Mouse (Mus musculus): Measurements from ENCODE around the gene Cwc15. TPM values are rescaled to one million over a fixed set of nuclear protein-coding genes. Genes with fewer than 3 reads are reported as not detected.

Cwc15 gene
- polyA plus RNA-seq, 1 experiment from 2014 or later: 58.2 TPM

DNA sequence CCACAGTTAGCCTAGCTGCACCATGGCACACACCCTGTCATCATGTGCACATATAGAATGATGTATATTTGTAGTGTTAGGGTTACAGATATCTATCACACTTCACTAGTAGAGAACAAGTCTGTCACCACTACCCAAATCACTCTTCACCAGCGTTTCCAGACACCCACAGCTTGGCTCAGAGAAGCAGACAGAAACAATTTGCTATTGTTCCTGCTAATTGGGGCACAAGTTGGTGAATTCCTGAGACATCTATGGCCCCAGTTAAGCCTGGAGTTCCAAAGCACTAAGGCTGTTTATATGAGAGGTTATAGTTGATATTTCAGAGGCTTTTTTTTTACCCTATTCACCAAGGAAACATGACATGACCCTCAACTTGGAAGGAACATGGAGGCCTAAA is 16.9 kb downstream of the Cwc15 start:
- no peak for ATAC-seq (ENCODE audit: low read depth)
- Histone ChIP-seq H3K4me1 (ENCODE audit: control insufficient read depth, low read depth, low read length) (no peaks in the 10 kb centered on the region), H3K27me3 (ENCODE audit: control insufficient read depth, insufficient read depth, low read depth, low read length) (no peaks in the 10 kb centered on the region), H3K36me3 (ENCODE audit: control insufficient read depth, insufficient read depth) (no peaks in the 10 kb centered on the region), H3K9ac (ENCODE audit: low read depth, low read length) (no peak overlapping the region), H3K9me3 (replicated peaks; ENCODE audit: control insufficient read depth, low read length) (no peaks in the 10 kb centered on the region), H3K4me2 (ENCODE audit: low read depth, low read length) (no peak overlapping the region), H3K27ac (ENCODE audit: low read length) (no peak overlapping the region), H3K4me3 (ENCODE audit: low read depth, low read length) (no peak overlapping the region)
- WGBS (ENCODE audit: insufficient replicate concordance): 60% methylated on average over 1 of the region's 1 CpGs

DNA sequence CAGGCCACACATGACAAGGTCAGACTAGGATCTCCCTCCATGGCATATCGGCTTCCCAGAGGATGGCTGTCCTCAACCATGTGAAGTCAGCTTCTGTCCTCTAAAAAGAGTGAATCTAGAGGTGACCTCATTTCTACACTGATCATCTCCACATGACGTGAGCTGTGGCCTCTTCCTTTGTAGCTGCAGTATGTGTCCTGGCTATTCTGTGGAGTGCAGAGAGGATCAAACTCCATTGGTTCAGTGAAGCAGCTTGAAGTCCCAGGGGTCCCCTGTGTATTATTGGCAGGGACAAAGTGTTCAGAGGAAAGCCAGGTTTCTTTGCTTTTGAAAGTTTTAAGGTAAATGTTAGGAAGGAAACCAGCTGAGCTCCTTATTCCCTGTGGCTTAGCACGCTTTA is 17.7 kb downstream of the Cwc15 start:
- Histone ChIP-seq H3K27ac (ENCODE audit: low read length) (no peak overlapping the region), H3K9ac (ENCODE audit: low read depth, low read length) (no peak overlapping the region), H3K27me3 (ENCODE audit: control insufficient read depth, insufficient read depth, low read depth, low read length) (no peaks in the 10 kb centered on the region), H3K9me3 (replicated peaks; ENCODE audit: control insufficient read depth, low read length) (no peaks in the 10 kb centered on the region), H3K36me3 (ENCODE audit: control insufficient read depth, insufficient read depth) (no peaks in the 10 kb centered on the region), H3K4me1 (ENCODE audit: control insufficient read depth, low read depth, low read length) (no peaks in the 10 kb centered on the region), H3K4me3 (ENCODE audit: low read depth, low read length) (no peak overlapping the region), H3K4me2 (ENCODE audit: low read depth, low read length) (no peak overlapping the region)
- 68% methylated on average over 3 of the region's 3 CpGs for WGBS (ENCODE audit: insufficient replicate concordance)
- no peak for ATAC-seq (ENCODE audit: low read depth)

DNA sequence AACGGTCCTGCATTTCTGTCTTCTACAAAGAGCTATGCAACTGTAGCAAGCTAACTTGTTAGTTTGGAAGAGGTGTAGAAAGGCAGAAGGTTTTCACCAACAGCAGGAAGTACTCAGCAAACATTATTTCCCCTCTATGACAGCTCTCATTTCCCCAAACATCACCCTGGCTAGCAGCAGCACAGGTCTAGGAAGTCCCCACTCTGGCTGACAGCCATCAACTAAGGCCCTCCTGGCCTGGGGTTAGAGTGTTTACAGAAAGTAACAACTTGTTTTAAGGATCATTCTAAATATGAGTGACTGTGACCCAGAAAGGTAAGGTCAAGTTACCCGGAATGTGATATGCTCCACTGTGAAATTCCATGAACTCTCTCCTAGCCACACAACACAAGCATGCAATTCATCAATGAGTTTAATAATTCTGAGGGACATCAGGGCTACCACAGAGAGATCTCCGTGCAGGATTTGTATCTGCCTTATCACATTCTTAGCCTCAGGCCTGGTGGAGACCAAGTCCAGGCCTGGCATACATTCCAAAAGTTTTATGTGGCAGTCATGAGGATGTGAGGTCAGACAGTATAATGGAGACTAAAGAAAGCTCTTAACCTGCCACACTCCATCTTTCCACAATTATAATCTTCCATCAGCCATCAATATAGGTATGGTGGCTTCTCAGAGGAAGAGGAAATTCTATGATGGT is 20.7 kb downstream of the Cwc15 start:
- H3K9me3 ChIP-seq (replicated peaks; ENCODE audit: control insufficient read depth, low read length): no peaks in the 10 kb centered on the region
- no peak overlapping the region for H3K9ac ChIP-seq (ENCODE audit: low read depth, low read length)
- no peak for ATAC-seq (ENCODE audit: low read depth)
- no peak overlapping the region for H3K4me3 ChIP-seq (ENCODE audit: low read depth, low read length)
- no peak overlapping the region for H3K4me2 ChIP-seq (ENCODE audit: low read depth, low read length)
- H3K27ac ChIP-seq (ENCODE audit: low read length): no peak overlapping the region
- WGBS (ENCODE audit: insufficient replicate concordance): 42% methylated on average over 3 of the region's 3 CpGs
- H3K4me1 ChIP-seq (ENCODE audit: control insufficient read depth, low read depth, low read length): no peaks in the 10 kb centered on the region
- no peaks in the 10 kb centered on the region for H3K36me3 ChIP-seq (ENCODE audit: control insufficient read depth, insufficient read depth)
- H3K27me3 ChIP-seq (ENCODE audit: control insufficient read depth, insufficient read depth, low read depth, low read length): no peaks in the 10 kb centered on the region

DNA sequence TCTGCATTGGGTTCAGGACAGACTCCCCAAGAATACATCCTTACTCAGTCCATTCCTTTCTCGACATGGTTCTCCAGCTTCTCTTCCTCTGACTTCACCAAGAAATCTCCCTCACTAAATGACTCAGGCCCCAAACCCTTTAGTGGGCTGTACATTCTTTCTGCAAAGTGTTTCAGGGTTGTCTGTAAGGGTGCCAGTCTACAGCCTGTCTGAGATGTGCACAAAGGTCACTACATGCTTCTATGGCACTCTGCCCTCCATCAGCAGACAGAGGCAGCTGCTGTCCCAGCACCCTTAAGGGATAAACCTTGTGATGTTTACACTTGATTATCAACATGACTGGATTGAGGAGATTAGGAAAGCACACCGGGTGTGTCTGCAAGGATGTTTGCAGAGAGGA is 21.3 kb downstream of the Cwc15 start:
- Histone ChIP-seq H3K4me2 (ENCODE audit: low read depth, low read length) (no peak overlapping the region), H3K9me3 (replicated peaks; ENCODE audit: control insufficient read depth, low read length) (no peaks in the 10 kb centered on the region), H3K36me3 (ENCODE audit: control insufficient read depth, insufficient read depth) (no peaks in the 10 kb centered on the region), H3K27me3 (ENCODE audit: control insufficient read depth, insufficient read depth, low read depth, low read length) (no peaks in the 10 kb centered on the region), H3K9ac (ENCODE audit: low read depth, low read length) (no peak overlapping the region), H3K4me1 (ENCODE audit: control insufficient read depth, low read depth, low read length) (no peaks in the 10 kb centered on the region), H3K4me3 (ENCODE audit: low read depth, low read length) (no peak overlapping the region), H3K27ac (ENCODE audit: low read length) (no peak overlapping the region)
- 22% methylated on average over 2 of the region's 2 CpGs for WGBS (ENCODE audit: insufficient replicate concordance)
- ATAC-seq (ENCODE audit: low read depth): no peak

DNA sequence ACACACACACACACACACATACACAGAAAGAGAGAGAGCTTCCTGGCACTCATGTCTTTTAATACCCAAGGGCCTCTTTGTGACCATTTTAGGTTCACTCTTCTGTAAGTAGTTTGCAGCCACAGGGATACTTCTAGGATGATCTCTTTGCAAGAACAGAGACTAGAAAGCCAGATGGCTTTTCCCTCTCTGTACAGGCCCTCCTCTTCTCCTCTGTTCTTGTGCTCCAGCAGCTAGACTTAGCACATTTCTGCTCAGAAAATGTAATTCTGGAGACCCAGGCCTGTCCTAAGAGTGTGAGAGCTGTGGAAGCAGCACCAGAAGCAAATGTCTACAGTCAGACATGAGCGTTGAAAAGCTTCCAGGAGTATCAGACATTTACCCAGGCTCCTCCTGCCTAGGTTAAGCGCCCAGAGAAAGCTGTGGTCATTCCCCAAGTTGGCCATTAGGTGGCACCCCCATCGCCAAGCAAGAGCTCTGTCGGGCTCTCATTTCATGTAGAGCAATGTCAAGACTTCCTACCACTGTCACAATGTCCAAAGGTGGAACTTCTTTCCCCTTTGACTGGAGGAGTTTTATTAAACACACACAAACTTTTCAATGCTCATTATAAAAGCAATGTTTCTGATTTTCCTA is 23.1 kb downstream of the Cwc15 start:
- no peaks in the 10 kb centered on the region for H3K36me3 ChIP-seq (ENCODE audit: control insufficient read depth, insufficient read depth)
- no peaks in the 10 kb centered on the region for H3K27me3 ChIP-seq (ENCODE audit: control insufficient read depth, insufficient read depth, low read depth, low read length)
- H3K9me3 ChIP-seq (replicated peaks; ENCODE audit: control insufficient read depth, low read length): no peaks in the 10 kb centered on the region
- H3K27ac ChIP-seq (ENCODE audit: low read length): no peak overlapping the region
- no peak overlapping the region for H3K4me2 ChIP-seq (ENCODE audit: low read depth, low read length)
- WGBS (ENCODE audit: insufficient replicate concordance): 7% methylated on average over 4 of the region's 4 CpGs
- H3K4me3 ChIP-seq (ENCODE audit: low read depth, low read length): no peak overlapping the region
- ATAC-seq (ENCODE audit: low read depth): 0 out of 2 replicates have a peak, but pooled peaks have one; percentile 21
- no peaks in the 10 kb centered on the region for H3K4me1 ChIP-seq (ENCODE audit: control insufficient read depth, low read depth, low read length)
- no peak overlapping the region for H3K9ac ChIP-seq (ENCODE audit: low read depth, low read length)

DNA sequence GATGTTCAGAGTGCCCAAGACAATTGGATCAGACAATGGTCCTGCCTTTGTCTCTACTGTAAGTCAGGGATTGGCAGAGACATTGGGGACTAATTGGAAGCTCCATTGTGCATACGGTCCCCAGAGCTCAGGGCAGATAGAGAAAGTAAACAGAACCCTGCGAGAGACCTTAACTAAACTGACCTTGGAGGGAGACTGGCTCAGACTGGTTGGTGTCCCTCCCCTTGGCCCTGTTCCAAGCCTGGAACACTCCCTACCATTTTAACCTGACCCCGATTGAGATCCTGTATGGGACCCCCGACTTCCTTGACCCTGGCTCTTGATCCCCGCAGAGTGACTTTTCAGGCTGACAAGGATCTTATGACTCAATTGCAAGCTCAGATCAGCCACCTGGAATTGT is 29.6 kb downstream of the Cwc15 start:
- ATAC-seq (ENCODE audit: low read depth): peak; percentile 63
- H3K36me3 ChIP-seq (ENCODE audit: control insufficient read depth, insufficient read depth): no peaks in the 10 kb centered on the region
- WGBS (ENCODE audit: insufficient replicate concordance): 56% methylated on average over 5 of the region's 5 CpGs

DNA sequence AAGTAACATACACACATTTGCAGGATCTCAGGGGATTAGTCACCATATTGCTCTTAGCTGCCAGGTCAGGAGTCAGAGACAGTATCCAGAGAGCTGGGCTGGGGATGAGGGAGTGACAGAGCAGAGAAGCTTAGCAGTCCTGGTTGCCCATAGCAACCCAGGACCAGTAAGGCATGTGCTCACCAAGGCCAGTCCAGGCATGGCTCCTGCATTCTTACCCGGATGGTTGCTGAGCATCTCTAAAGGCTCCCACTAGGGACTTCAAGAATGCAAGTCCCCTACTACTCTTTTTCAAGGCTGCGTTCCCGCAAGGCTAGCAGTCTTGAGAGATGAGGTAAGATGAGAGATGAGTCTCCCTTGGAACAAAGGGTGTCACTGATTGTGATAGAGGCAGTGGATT is 31.9 kb downstream of the Cwc15 start:
- no peak overlapping the region for H3K27ac ChIP-seq (ENCODE audit: low read length)
- H3K4me2 ChIP-seq (ENCODE audit: low read depth, low read length): no peak overlapping the region
- WGBS (ENCODE audit: insufficient replicate concordance): 55% methylated on average over 3 of the region's 3 CpGs
- no peaks in the 10 kb centered on the region for H3K36me3 ChIP-seq (ENCODE audit: control insufficient read depth, insufficient read depth)
- H3K9ac ChIP-seq (ENCODE audit: low read depth, low read length): no peak overlapping the region
- H3K9me3 ChIP-seq (replicated peaks; ENCODE audit: control insufficient read depth, low read length): no peaks in the 10 kb centered on the region
- no peak for ATAC-seq (ENCODE audit: low read depth)
- no peaks in the 10 kb centered on the region for H3K4me1 ChIP-seq (ENCODE audit: control insufficient read depth, low read depth, low read length)
- H3K4me3 ChIP-seq (ENCODE audit: low read depth, low read length): no peak overlapping the region
- H3K27me3 ChIP-seq (ENCODE audit: control insufficient read depth, insufficient read depth, low read depth, low read length): no peaks in the 10 kb centered on the region

More for the DNA sequence above, 29.6 kb downstream of the Cwc15 start:
- Histone ChIP-seq H3K27me3 (ENCODE audit: control insufficient read depth, insufficient read depth, low read depth, low read length) (no peaks in the 10 kb centered on the region), H3K9ac (ENCODE audit: low read depth, low read length) (no peak overlapping the region), H3K4me1 (ENCODE audit: control insufficient read depth, low read depth, low read length) (no peaks in the 10 kb centered on the region), H3K27ac (ENCODE audit: low read length) (no peak overlapping the region), H3K9me3 (replicated peaks; ENCODE audit: control insufficient read depth, low read length) (no peaks in the 10 kb centered on the region), H3K4me2 (ENCODE audit: low read depth, low read length) (no peak overlapping the region), H3K4me3 (ENCODE audit: low read depth, low read length) (no peak overlapping the region)

DNA sequence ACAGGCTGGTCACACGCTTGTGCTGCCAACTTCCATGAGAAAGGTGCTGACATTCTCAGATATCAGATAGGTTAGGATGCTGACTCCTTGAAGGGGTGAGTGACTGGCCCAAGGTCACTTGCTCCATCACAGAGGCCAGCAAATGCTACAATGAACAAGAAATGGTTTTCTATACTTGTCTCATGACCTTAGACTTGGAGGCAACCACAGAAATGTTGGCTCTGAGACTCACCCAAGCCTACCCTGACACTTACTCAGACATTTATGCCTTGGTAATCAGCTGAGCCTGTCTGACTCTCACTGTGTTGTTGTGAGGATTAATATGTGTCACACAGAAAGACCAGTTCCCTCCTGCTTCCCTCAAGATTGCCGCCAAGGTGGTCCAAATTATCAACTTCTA is 33.2 kb downstream of the Cwc15 start:
- H3K27ac ChIP-seq (ENCODE audit: low read length): no peak overlapping the region
- no peak for ATAC-seq (ENCODE audit: low read depth)

DNA sequence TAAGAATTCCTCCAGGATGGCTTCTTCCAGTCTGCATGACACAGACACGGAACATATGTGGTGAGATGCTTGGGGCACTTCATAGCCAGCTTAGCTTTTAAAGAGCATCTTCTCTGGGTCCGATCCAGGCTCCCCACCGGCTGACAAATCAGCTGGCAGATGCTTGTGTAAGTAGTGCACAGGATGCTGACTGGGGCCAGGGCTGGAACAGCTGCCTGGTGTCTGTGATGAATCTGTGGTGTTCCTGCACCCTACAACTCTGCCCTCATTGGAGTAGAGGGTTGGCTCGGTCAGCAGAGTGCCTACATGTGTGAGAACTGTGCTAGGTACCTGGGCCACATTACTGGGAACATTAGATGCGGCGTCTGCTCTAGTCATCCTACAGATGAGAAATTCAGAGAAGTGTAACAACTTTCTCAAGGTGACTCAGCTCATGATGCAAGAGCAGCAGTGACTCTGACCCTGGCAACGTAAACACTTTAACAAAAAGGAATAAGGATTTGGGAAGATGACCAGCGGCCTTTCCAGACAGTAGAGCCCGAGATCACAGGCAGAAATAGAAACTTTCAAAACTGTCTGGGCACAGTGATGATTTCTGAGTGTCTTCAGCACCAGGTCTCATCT is 34.5 kb downstream of the Cwc15 start:
- H3K9me3 ChIP-seq (replicated peaks; ENCODE audit: control insufficient read depth, low read length): no peaks in the 10 kb centered on the region
- no peak for ATAC-seq (ENCODE audit: low read depth)
- WGBS (ENCODE audit: insufficient replicate concordance): 64% methylated on average over 9 of the region's 9 CpGs
- H3K27ac ChIP-seq (ENCODE audit: low read length): no peak overlapping the region
- no peak overlapping the region for H3K9ac ChIP-seq (ENCODE audit: low read depth, low read length)
- H3K27me3 ChIP-seq (ENCODE audit: control insufficient read depth, insufficient read depth, low read depth, low read length): no peaks in the 10 kb centered on the region
- no peak overlapping the region for H3K4me3 ChIP-seq (ENCODE audit: low read depth, low read length)
- no peaks in the 10 kb centered on the region for H3K4me1 ChIP-seq (ENCODE audit: control insufficient read depth, low read depth, low read length)
- no peaks in the 10 kb centered on the region; the same call in 1 of the 2 replicates for H3K36me3 ChIP-seq (ENCODE audit: control insufficient read depth, insufficient read depth)
- no peak overlapping the region for H3K4me2 ChIP-seq (ENCODE audit: low read depth, low read length)

More for the DNA sequence above, 33.2 kb downstream of the Cwc15 start:
- no peaks in the 10 kb centered on the region for H3K27me3 ChIP-seq (ENCODE audit: control insufficient read depth, insufficient read depth, low read depth, low read length)
- WGBS (ENCODE audit: insufficient replicate concordance): 62% methylated on average over 2 of the region's 2 CpGs
- H3K36me3 ChIP-seq (ENCODE audit: control insufficient read depth, insufficient read depth): no peaks in the 10 kb centered on the region
- no peak overlapping the region for H3K4me3 ChIP-seq (ENCODE audit: low read depth, low read length)
- H3K4me2 ChIP-seq (ENCODE audit: low read depth, low read length): no peak overlapping the region
- H3K9ac ChIP-seq (ENCODE audit: low read depth, low read length): no peak overlapping the region
- H3K4me1 ChIP-seq (ENCODE audit: control insufficient read depth, low read depth, low read length): no peaks in the 10 kb centered on the region
- no peaks in the 10 kb centered on the region for H3K9me3 ChIP-seq (replicated peaks; ENCODE audit: control insufficient read depth, low read length)
